Mouse (Mus musculus): Measurements from ENCODE around the gene Ptpn4.

DNA sequence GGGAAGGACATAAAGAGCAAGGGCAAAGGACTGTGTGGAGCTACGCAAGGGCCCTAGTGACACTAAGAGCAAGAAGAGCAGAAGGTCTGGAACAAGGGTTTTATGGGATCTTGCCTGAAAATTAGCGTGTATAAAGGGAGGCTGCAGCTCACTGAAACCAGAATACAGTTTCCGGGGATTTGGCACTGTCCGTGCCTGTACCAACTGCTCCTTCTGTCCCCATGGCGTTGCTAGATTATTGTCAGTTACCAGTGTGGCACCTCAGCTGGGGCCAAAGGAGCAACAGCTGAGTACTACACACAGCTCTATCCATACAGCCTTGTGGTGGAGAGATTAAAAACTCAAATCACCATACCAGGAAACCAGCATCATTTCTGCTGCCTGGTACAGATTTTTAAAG is 187.0 kb downstream of the Ptpn4 start:
- TF ChIP-seq CTCF (IDR thresholded peaks at IDR 0.05; ENCODE audit: low read depth, low read length) (no peak), POLR2A (IDR thresholded peaks at IDR 0.05; ENCODE audit: borderline replicate concordance, low read depth, low read length) (no peak)
